Mouse (Mus musculus): ENCODE results near the gene P4htm.

Gene P4htm

GRCm38 (mm10) chr9:108569381-108570206 lies 27.9 kb downstream of the P4htm start, which contains the start of gene Dalrd3:
Dalrd3 (plus strand) TSS chr9:108569886.
- ChIA-PET CTCF (interaction anchor here in 3 of 4 experiments (0.6 to 2.0 kb wide), 19 partner anchors 9 to 608 kb away, joined by 3 to 17 read pairs (median 4); partner anchors contain the start of genes Wdr6 (in 2 of the 3) and Impdh2 (in 1 of the 3)), POLR2A (interaction anchor here (0.5 to 9.0 kb wide), 42 partner anchors 8 to 1306 kb away, joined by 3 to 184 read pairs (median 4); partner anchors contain the start of genes Impdh2 (in 3 of the 4), Qrich1 (in 3 of the 4), Usp19 (in 3 of the 4) and Wdr6 (in 3 of the 4))

- CTCF ChIA-PET, result interaction anchor here in 3 of 4 experiments (0.6 kb wide), 4 partner anchors 24 to 1010 kb away, joined by 3 to 5 read pairs (median 4); no protein-coding TSS in a partner anchor
- POLR2A ChIA-PET, result interaction anchor here (0.7 to 9.0 kb wide), 40 partner anchors 8 to 566 kb away, joined by 3 to 184 read pairs (median 6); partner anchors contain the start of genes Wdr6 (in 4 of the 4), Impdh2 (in 3 of the 4), Arih2 (in 2 of the 4) and Pfkfb4 (in 2 of the 4)
These were observed 29.0 kb downstream of the P4htm start for GRCm38 (mm10) chr9:108568511-108568921.

- ChIA-PET CTCF (interaction anchor here in 2 of 4 experiments (0.6 to 2.3 kb wide), 8 partner anchors 8 to 390 kb away, joined by 3 to 16 read pairs (median 4); partner anchors contain the start of genes Usp19 (in 1 of the 2) and Wdr6 (in 1 of the 2)), POLR2A (interaction anchor here (0.6 to 9.0 kb wide), 68 partner anchors 8 to 566 kb away, joined by 3 to 184 read pairs (median 5); partner anchors contain the start of genes Wdr6 (in 4 of the 4), Arih2 (in 3 of the 4), Impdh2 (in 3 of the 4) and Qrich1 (in 3 of the 4))
These were observed 29.5 kb downstream of the P4htm start for GRCm38 (mm10) chr9:108567931-108568419.

- POLR2A ChIA-PET, result interaction anchor here (0.5 to 9.0 kb wide), 74 partner anchors 7 to 565 kb away, joined by 3 to 184 read pairs (median 5); partner anchors contain the start of genes Wdr6 (in 4 of the 4), Qrich1 (in 3 of the 4), Arih2 (in 2 of the 4) and Gpx1 (in 2 of the 4)
- CTCF ChIA-PET, result interaction anchor here in 2 of 4 experiments (0.6 to 2.3 kb wide), 9 partner anchors 9 to 77 kb away, joined by 3 to 16 read pairs (median 3); partner anchors contain the start of genes Qrich1 (in 1 of the 2), Usp19 (in 1 of the 2) and Wdr6 (in 1 of the 2)
These were observed 30.4 kb downstream of the P4htm start, which contains the start of gene Ndufaf3 for GRCm38 (mm10) chr9:108566815-108567776. Ndufaf3 (minus strand) TSS chr9:108567434.

- ChIA-PET CTCF (interaction anchor here in 1 of 4 experiments (1.1 to 2.3 kb wide), 3 partner anchors 9 to 40 kb away, joined by 3 to 16 read pairs (median 3); partner anchors contain the start of gene Wdr6), POLR2A (interaction anchor here (0.5 to 9.0 kb wide), 29 partner anchors 8 to 425 kb away, joined by 3 to 184 read pairs (median 5); partner anchors contain the start of genes Wdr6 (in 4 of the 4), Gpx1 (in 2 of the 4), Qrich1 (in 2 of the 4) and Lamb2 (in 1 of the 4))
These were observed 31.3 kb downstream of the P4htm start for GRCm38 (mm10) chr9:108565881-108566814.

- ChIA-PET POLR2A (interaction anchor here in 3 of 4 experiments (0.5 to 9.0 kb wide), 16 partner anchors 10 to 132 kb away, joined by 3 to 184 read pairs (median 4); partner anchors contain the start of genes Wdr6 (in 2 of the 3), Lamb2 (in 1 of the 3), Qars (in 1 of the 3) and Qrich1 (in 1 of the 3)), CTCF (interaction anchor here in 1 of 4 experiments (0.5 kb wide), 1 partner anchor 219 kb away, joined by 3 read pairs; no protein-coding TSS in a partner anchor)
These were observed 33.3 kb downstream of the P4htm start for GRCm38 (mm10) chr9:108564131-108564530.

GRCm38 (mm10) chr9:108563671-108564070 lies 33.8 kb downstream of the P4htm start:
- ChIA-PET CTCF (no interaction called here), POLR2A (interaction anchor here in 3 of 4 experiments (1.0 to 9.0 kb wide), 13 partner anchors 10 to 84 kb away, joined by 3 to 184 read pairs (median 4); partner anchors contain the start of genes Qrich1 (in 2 of the 3), Wdr6 (in 2 of the 3), Lamb2 (in 1 of the 3) and Qars (in 1 of the 3))

- CTCF ChIA-PET, result interaction anchor here in 2 of 4 experiments (0.5 to 1.7 kb wide), 7 partner anchors 10 to 234 kb away, joined by 3 to 13 read pairs (median 6); partner anchors contain the start of genes Dalrd3 (in 1 of the 2) and Wdr6 (in 1 of the 2)
- POLR2A ChIA-PET, result interaction anchor here in 3 of 4 experiments (0.5 to 6.9 kb wide), 108 partner anchors 8 to 1733 kb away, joined by 3 to 90 read pairs (median 5); partner anchors contain the start of genes Dalrd3 (in 3 of the 3), Qars (in 3 of the 3), Qrich1 (in 3 of the 3) and Wdr6 (in 3 of the 3)
These were observed 37.1 kb downstream of the P4htm start, which contains the start of gene Impdh2 for GRCm38 (mm10) chr9:108560227-108560841. Impdh2 (plus strand) TSS chr9:108560286.

GRCm38 (mm10) chr9:108559169-108559568 lies 38.3 kb downstream of the P4htm start:
- ChIA-PET CTCF (interaction anchor here in 2 of 4 experiments (0.6 to 1.7 kb wide), 2 partner anchors 15 to 274 kb away, joined by 3 to 6 read pairs; no protein-coding TSS in a partner anchor), POLR2A (interaction anchor here in 3 of 4 experiments (0.7 to 6.9 kb wide), 21 partner anchors 10 to 1573 kb away, joined by 3 to 90 read pairs (median 6); partner anchors contain the start of genes Dalrd3 (in 2 of the 3), Ndufaf3 (in 1 of the 3), Qrich1 (in 1 of the 3) and Wdr6 (in 1 of the 3))

- ChIA-PET POLR2A (interaction anchor here in 2 of 4 experiments (1.0 to 4.6 kb wide), 14 partner anchors 8 to 46 kb away, joined by 3 to 19 read pairs (median 6); partner anchors contain the start of genes Impdh2 (in 2 of the 2), Qrich1 (in 2 of the 2), Ndufaf3 (in 1 of the 2) and Wdr6 (in 1 of the 2)), CTCF (interaction anchor here in 1 of 4 experiments (1.3 kb wide), 1 partner anchor 18 kb away, joined by 3 read pairs; no protein-coding TSS in a partner anchor)
These were observed 50.6 kb downstream of the P4htm start for GRCm38 (mm10) chr9:108546875-108547274.

GRCm38 (mm10) chr9:108545986-108546385 lies 51.5 kb downstream of the P4htm start:
- CTCF ChIA-PET, result no interaction called here

GRCm38 (mm10) chr9:108540846-108541245 lies 56.6 kb downstream of the P4htm start:
- ChIA-PET CTCF (interaction anchor here in 2 of 4 experiments (0.6 to 0.9 kb wide), 2 partner anchors 11 to 1964 kb away, joined by 3 read pairs; no protein-coding TSS in a partner anchor), POLR2A (interaction anchor here in 1 of 4 experiments (1.0 to 4.2 kb wide), 6 partner anchors 11 to 25 kb away, joined by 3 to 18 read pairs (median 6); partner anchors contain the start of gene Qrich1)

More at GRCm38 (mm10) chr9:108545986-108546385, 51.5 kb downstream of the P4htm start:
- POLR2A ChIA-PET, result interaction anchor here in 2 of 4 experiments (0.9 to 4.6 kb wide), 13 partner anchors 8 to 47 kb away, joined by 3 to 25 read pairs (median 7); partner anchors contain the start of genes Impdh2 (in 2 of the 2), Ndufaf3 (in 1 of the 2) and Qrich1 (in 1 of the 2)

GRCm38 (mm10) chr9:108531496-108531895 lies 66.0 kb downstream of the P4htm start:
- POLR2A ChIA-PET, result interaction anchor here (0.6 to 10.8 kb wide), 17 partner anchors 9 to 192 kb away, joined by 3 to 192 read pairs (median 5); partner anchors contain the start of genes Qrich1 (in 3 of the 4), Gpx1 (in 1 of the 4), Impdh2 (in 1 of the 4) and Qars (in 1 of the 4)
- CTCF ChIA-PET, result no interaction called here

GRCm38 (mm10) chr9:108530954-108531353 lies 66.5 kb downstream of the P4htm start:
- ChIA-PET CTCF (no interaction called here), POLR2A (interaction anchor here in 3 of 4 experiments (0.7 to 10.8 kb wide), 14 partner anchors 10 to 192 kb away, joined by 3 to 192 read pairs (median 5); partner anchors contain the start of genes Qrich1 (in 3 of the 3), Impdh2 (in 2 of the 3), Qars (in 2 of the 3) and Gpx1 (in 1 of the 3))
